Mouse (Mus musculus): Measurements from ENCODE around the gene Efcab12. TPM values are rescaled to one million over a fixed set of nuclear protein-coding genes. Genes with fewer than 3 reads are reported as not detected.
"Not testable (repeated sequence)": the region's sequence is repeated elsewhere in the genome, so short reads cannot be mapped to it uniquely, and the experiment has no call there.

Efcab12 gene
- polyA plus RNA-seq (2014; fragmentation: Nextera tagmentation; extraction: Ambion mirVana): 1.4 and 1.6 TPM in 2 replicates

DNA sequence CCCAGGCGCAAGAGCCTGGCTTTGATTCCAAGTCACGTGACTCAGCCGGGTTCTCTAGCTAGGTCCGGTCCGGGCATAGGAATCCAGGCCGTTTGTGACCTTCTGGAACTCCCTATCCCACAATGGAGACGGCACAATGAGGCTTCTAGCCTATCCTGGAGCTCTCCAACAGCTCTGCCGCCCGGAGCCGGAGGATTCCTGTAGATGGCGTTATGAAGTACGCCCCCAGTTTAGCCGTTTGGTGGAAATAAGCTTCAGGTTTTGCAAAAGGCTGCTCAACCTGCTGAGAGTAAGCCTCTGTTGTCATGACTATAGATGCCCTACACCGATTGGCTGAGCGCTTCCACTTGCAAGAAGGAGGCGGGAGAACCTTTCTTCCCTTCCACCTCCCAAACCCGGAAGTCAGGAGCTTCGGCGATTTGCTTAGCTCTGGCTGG, at the start of gene Efcab12:
TSS of gene Efcab12 (minus strand) at position 252 of the 437 bp plus-strand sequence.
- WGBS: 2% methylated on average over 19 of the region's 19 CpGs

GRCm38 (mm10) chr6:115886894-115887293, 48.7 kb upstream of the Efcab12 start:
- Histone ChIP-seq H3K9me3 (replicated peaks; ENCODE audit: control insufficient read depth, low read length) (no peaks in the 10 kb centered on the region), H3K36me3 (ENCODE audit: control insufficient read depth, insufficient read depth, low read length) (peaks cover 38% of the 10 kb centered on the region), H3K27me3 (replicated peaks; ENCODE audit: control insufficient read depth, insufficient read depth, low read length) (no peaks in the 10 kb centered on the region), H3K4me1 (ENCODE audit: control insufficient read depth, insufficient read depth, low read length) (peaks cover 13% of the 10 kb centered on the region), H3K9ac (ENCODE audit: low read length) (no peak overlapping the region), H3K4me2 (ENCODE audit: low read length) (no peak overlapping the region), H3K27ac (ENCODE audit: low read depth, low read length) (no peak overlapping the region), H3K4me3 (ENCODE audit: low read depth, low read length) (no peak overlapping the region)
- 75% methylated on average over 4 of the region's 4 CpGs for WGBS
- ATAC-seq (no peak), DNase-seq (ENCODE audit: low spot score) (no peak)

More for the DNA sequence above, at the start of gene Efcab12:
- Histone ChIP-seq H3K4me2 (ENCODE audit: low read length) (peak within 1 kb of the TSS; percentile 63), H3K9me3 (replicated peaks; ENCODE audit: control insufficient read depth, low read length) (no peaks in the 10 kb centered on the region), H3K27ac (ENCODE audit: low read depth, low read length) (peak within 1 kb of the TSS; percentile 27; the same call in 1 of the 2 replicates), H3K4me1 (ENCODE audit: control insufficient read depth, insufficient read depth, low read length) (peaks cover 5% of the 10 kb centered on the region; the same call in 1 of the 2 replicates), H3K4me3 (ENCODE audit: low read depth, low read length) (peak within 1 kb of the TSS; percentile 34), H3K27me3 (replicated peaks; ENCODE audit: control insufficient read depth, insufficient read depth, low read length) (no peaks in the 10 kb centered on the region), H3K9ac (ENCODE audit: low read length) (peak within 1 kb of the TSS; percentile 48), H3K36me3 (ENCODE audit: control insufficient read depth, insufficient read depth, low read length) (peaks cover 16% of the 10 kb centered on the region; the same call in 1 of the 2 replicates)
- peak; percentile 98 for ATAC-seq
- peak; percentile 93 for DNase-seq (ENCODE audit: low spot score)

DNA sequence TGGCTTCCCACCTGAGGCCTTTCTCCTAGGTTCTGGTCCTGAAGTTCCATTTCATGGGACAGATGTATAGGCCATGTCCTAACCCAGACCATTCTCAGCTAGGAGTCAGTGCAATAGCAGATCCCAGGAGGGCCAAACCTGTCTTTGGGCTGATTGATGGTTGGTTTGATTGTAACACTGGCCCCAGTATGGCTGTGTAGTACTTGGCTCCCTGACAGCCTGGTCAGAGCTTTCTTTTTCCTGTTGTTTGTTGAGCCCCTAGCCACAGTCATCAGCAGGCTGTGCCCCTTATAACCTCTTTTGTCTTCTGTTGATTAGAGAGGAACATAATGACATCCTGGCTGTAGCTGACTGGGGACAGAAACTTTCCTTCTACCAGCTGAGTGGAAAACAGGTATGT, 45.8 kb upstream of the Efcab12 start:
- no peaks in the 10 kb centered on the region for H3K27me3 ChIP-seq (replicated peaks; ENCODE audit: control insufficient read depth, insufficient read depth, low read length)
- no peak for DNase-seq (ENCODE audit: low spot score)
- H3K36me3 ChIP-seq (ENCODE audit: control insufficient read depth, insufficient read depth, low read length): peaks cover 46% of the 10 kb centered on the region
- ATAC-seq: no peak
- H3K27ac ChIP-seq (ENCODE audit: low read depth, low read length): no peak overlapping the region
- H3K9ac ChIP-seq (ENCODE audit: low read length): no peak overlapping the region
- H3K9me3 ChIP-seq (replicated peaks; ENCODE audit: control insufficient read depth, low read length): no peaks in the 10 kb centered on the region
- no peak overlapping the region for H3K4me2 ChIP-seq (ENCODE audit: low read length)
- H3K4me1 ChIP-seq (ENCODE audit: control insufficient read depth, insufficient read depth, low read length): no peaks in the 10 kb centered on the region
- no peak overlapping the region for H3K4me3 ChIP-seq (ENCODE audit: low read depth, low read length)

- no peaks in the 10 kb centered on the region for H3K27me3 ChIP-seq (replicated peaks; ENCODE audit: control insufficient read depth, insufficient read depth, low read length)
- no peak overlapping the region for H3K4me2 ChIP-seq (ENCODE audit: low read length)
- H3K4me1 ChIP-seq (ENCODE audit: control insufficient read depth, insufficient read depth, low read length): no peaks in the 10 kb centered on the region
- H3K9me3 ChIP-seq (replicated peaks; ENCODE audit: control insufficient read depth, low read length): no peaks in the 10 kb centered on the region
- H3K36me3 ChIP-seq (ENCODE audit: control insufficient read depth, insufficient read depth, low read length): peaks cover 20% of the 10 kb centered on the region; the same call in 1 of the 2 replicates
- no peak overlapping the region for H3K9ac ChIP-seq (ENCODE audit: low read length)
- H3K4me3 ChIP-seq (ENCODE audit: low read depth, low read length): no peak overlapping the region
- DNase-seq (ENCODE audit: low spot score): no peak
- whole genome bisulfite sequencing: 97% methylated on average over 8 of the region's 8 CpGs
- no peak for ATAC-seq
- no peak overlapping the region for H3K27ac ChIP-seq (ENCODE audit: low read depth, low read length)
Measured at GRCm38 (mm10) chr6:115880751-115881150, 42.5 kb upstream of the Efcab12 start.

DNA sequence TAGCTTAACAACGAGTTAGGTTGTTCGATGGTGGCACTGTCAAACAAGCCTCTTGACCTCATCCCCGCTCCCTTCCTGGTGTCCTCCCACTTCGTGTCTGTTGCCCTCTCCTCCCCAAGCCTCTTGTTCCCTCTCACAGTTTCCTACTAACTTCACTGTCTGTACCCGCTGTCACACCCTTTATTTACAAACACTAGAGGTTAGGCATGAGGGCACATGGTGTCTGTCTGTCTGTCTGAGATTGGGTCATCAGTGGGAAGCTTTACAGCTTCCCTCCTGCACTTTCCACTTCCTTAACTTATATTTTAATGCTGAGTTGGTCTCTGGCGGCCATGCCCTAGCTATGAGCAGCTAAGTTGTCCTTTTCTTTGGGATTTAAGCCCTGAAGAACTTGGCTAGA, 41.5 kb upstream of the Efcab12 start:
- Histone ChIP-seq H3K27me3 (replicated peaks; ENCODE audit: control insufficient read depth, insufficient read depth, low read length) (no peaks in the 10 kb centered on the region), H3K9ac (ENCODE audit: low read length) (no peak overlapping the region), H3K4me1 (ENCODE audit: control insufficient read depth, insufficient read depth, low read length) (no peaks in the 10 kb centered on the region), H3K9me3 (replicated peaks; ENCODE audit: control insufficient read depth, low read length) (no peaks in the 10 kb centered on the region), H3K4me2 (ENCODE audit: low read length) (no peak overlapping the region), H3K27ac (ENCODE audit: low read depth, low read length) (no peak overlapping the region), H3K4me3 (ENCODE audit: low read depth, low read length) (no peak overlapping the region), H3K36me3 (ENCODE audit: control insufficient read depth, insufficient read depth, low read length) (peaks cover 20% of the 10 kb centered on the region; the same call in 1 of the 2 replicates)
- ATAC-seq: no peak
- WGBS: 83% methylated on average over 6 of the region's 6 CpGs
- no peak for DNase-seq (ENCODE audit: low spot score)

DNA sequence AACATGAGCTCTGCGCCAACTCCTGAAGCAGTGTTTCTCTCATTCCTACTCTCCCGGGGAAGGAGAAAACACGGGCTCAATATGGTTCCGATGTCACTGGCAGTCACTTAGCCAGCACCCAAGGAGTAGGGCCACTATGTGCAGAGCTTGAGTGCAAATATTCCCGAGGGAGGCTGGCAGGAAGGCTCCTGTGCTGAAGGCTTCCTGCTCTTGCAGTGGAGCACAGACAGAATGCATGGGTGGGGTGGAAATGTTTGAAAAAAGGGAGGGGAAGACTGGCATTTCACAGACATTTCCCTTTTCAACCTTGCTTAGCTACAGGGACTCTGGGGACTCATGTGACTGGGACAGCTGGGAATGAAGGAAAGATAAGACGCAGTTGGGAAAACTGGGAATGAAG, 40.5 kb upstream of the Efcab12 start:
- Histone ChIP-seq H3K4me3 (ENCODE audit: low read depth, low read length) (no peak overlapping the region), H3K36me3 (ENCODE audit: control insufficient read depth, insufficient read depth, low read length) (peaks cover 18% of the 10 kb centered on the region; the same call in 1 of the 2 replicates), H3K27me3 (replicated peaks; ENCODE audit: control insufficient read depth, insufficient read depth, low read length) (no peaks in the 10 kb centered on the region), H3K4me2 (ENCODE audit: low read length) (no peak overlapping the region), H3K9me3 (replicated peaks; ENCODE audit: control insufficient read depth, low read length) (no peaks in the 10 kb centered on the region), H3K4me1 (ENCODE audit: control insufficient read depth, insufficient read depth, low read length) (no peaks in the 10 kb centered on the region), H3K27ac (ENCODE audit: low read depth, low read length) (no peak overlapping the region), H3K9ac (ENCODE audit: low read length) (no peak overlapping the region)
- ATAC-seq (no peak), DNase-seq (ENCODE audit: low spot score) (no peak)
- WGBS: 90% methylated on average over 6 of the region's 6 CpGs

- no peaks in the 10 kb centered on the region for H3K4me1 ChIP-seq (ENCODE audit: control insufficient read depth, insufficient read depth, low read length)
Measured at GRCm38 (mm10) chr6:115877239-115877638, 39.0 kb upstream of the Efcab12 start.

GRCm38 (mm10) chr6:115871318-115871717, 33.1 kb upstream of the Efcab12 start:
- DNase-seq (ENCODE audit: low spot score): not testable (repeated sequence)

More at GRCm38 (mm10) chr6:115877239-115877638, 39.0 kb upstream of the Efcab12 start:
- Histone ChIP-seq H3K27ac (ENCODE audit: low read depth, low read length) (no peak overlapping the region), H3K9me3 (replicated peaks; ENCODE audit: control insufficient read depth, low read length) (no peaks in the 10 kb centered on the region), H3K36me3 (ENCODE audit: control insufficient read depth, insufficient read depth, low read length) (peaks cover 13% of the 10 kb centered on the region; the same call in 1 of the 2 replicates), H3K27me3 (replicated peaks; ENCODE audit: control insufficient read depth, insufficient read depth, low read length) (no peaks in the 10 kb centered on the region), H3K9ac (ENCODE audit: low read length) (no peak overlapping the region), H3K4me3 (ENCODE audit: low read depth, low read length) (no peak overlapping the region), H3K4me2 (ENCODE audit: low read length) (no peak overlapping the region)
- DNase-seq (ENCODE audit: low spot score) (no peak), ATAC-seq (no peak)
- 92% methylated on average over 2 of the region's 2 CpGs for WGBS

DNA sequence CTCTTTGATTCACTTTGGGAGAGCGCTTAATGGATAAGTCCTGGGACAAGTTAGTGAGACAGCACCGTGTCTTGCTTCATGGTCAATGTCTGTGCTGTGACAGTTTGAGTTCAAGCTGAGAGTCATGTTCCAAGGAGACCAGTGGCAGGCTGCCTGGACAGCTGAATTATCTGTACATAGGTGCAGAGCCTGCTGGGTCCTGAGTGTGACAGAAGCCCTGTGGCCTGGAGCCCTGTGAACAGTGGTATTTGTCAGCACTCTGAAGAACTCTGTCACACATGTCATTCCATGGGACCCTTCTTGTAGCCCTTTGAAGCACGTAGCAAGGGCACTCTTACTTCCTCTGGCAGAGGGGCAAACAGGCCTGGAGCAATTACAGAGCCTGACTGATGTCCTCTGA, 28.9 kb upstream of the Efcab12 start:
- not testable (repeated sequence) for H3K4me3 ChIP-seq (ENCODE audit: low read depth, low read length); H3K9ac ChIP-seq (ENCODE audit: low read length); H3K4me1 ChIP-seq (ENCODE audit: control insufficient read depth, insufficient read depth, low read length); H3K27me3 ChIP-seq (replicated peaks; ENCODE audit: control insufficient read depth, insufficient read depth, low read length); H3K4me2 ChIP-seq (ENCODE audit: low read length); ATAC-seq; H3K9me3 ChIP-seq (replicated peaks; ENCODE audit: control insufficient read depth, low read length); DNase-seq (ENCODE audit: low spot score); H3K27ac ChIP-seq (ENCODE audit: low read depth, low read length); H3K36me3 ChIP-seq (ENCODE audit: control insufficient read depth, insufficient read depth, low read length)
- WGBS: no CpG with 5 or more reads among the region's 3 CpGs

More at GRCm38 (mm10) chr6:115871318-115871717, 33.1 kb upstream of the Efcab12 start:
- H3K36me3 ChIP-seq (ENCODE audit: control insufficient read depth, insufficient read depth, low read length); H3K9me3 ChIP-seq (replicated peaks; ENCODE audit: control insufficient read depth, low read length); H3K27me3 ChIP-seq (replicated peaks; ENCODE audit: control insufficient read depth, insufficient read depth, low read length); H3K27ac ChIP-seq (ENCODE audit: low read depth, low read length); ATAC-seq; H3K4me2 ChIP-seq (ENCODE audit: low read length); H3K4me1 ChIP-seq (ENCODE audit: control insufficient read depth, insufficient read depth, low read length); H3K4me3 ChIP-seq (ENCODE audit: low read depth, low read length); H3K9ac ChIP-seq (ENCODE audit: low read length): not testable (repeated sequence)
- no CpG with 5 or more reads among the region's 3 CpGs for WGBS

Measured in forebrain, embryonic 14.5 days (tissue).